Mouse (Mus musculus): ENCODE results near the gene Rbfox1. TPM values are rescaled to one million over a fixed set of nuclear protein-coding genes. Genes with fewer than 3 reads are reported as not detected.
A peak's percentile ranks its signal among the peaks of the same experiment; 100 is the strongest.

Gene Rbfox1
- polyA plus RNA-seq, 1 experiment from 2014 or later: 1.9 TPM

DNA sequence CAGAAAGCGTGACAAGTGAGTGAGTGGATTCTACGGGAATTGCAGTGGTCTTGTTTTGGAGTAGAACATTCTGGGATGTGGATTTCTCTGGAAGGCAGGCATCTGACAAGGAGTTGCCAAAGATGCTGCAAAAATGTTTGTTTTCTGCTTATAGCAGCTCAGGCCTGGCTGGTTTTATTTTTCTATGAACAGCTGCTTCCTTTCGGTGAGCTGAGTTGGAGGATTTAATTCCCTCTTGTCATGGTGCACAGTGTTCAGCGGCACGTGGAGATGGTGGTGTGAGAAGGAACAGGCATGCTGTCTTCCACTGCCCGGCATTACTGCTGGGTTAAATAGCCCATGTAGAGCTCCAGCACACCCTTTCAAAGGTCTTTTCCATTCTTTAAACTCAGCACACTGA is 428.5 kb downstream of the Rbfox1 start:
- H3K27me3 ChIP-seq (ENCODE audit: control insufficient read depth, insufficient read depth, low read length): no peaks in the 10 kb centered on the region
- no peak for TF ChIP-seq CTCF (IDR thresholded peaks at IDR 0.05; ENCODE audit: low read depth)
- no peak for TF ChIP-seq EP300 (optimal IDR thresholded peaks at IDR 0.05)
- DNase-seq (ENCODE audit: low spot score) (no peak), ATAC-seq (ENCODE audit: low FRiP score, low TSS enrichment) (no peak)
- H3K9ac ChIP-seq (ENCODE audit: low read length): no peak overlapping the region
- no peaks in the 10 kb centered on the region for H3K36me3 ChIP-seq (ENCODE audit: control insufficient read depth, insufficient read depth, low read length)
- no peaks in the 10 kb centered on the region for H3K9me3 ChIP-seq (ENCODE audit: control insufficient read depth, low read length)
- WGBS: 58% methylated on average over 6 of the region's 6 CpGs
- no peak overlapping the region for H3K4me3 ChIP-seq (ENCODE audit: low read depth, low read length)
- no peak overlapping the region for H3K4me2 ChIP-seq (replicated peaks; ENCODE audit: low read depth)
- H3K27ac ChIP-seq (replicated peaks): no peak overlapping the region
- H3K4me1 ChIP-seq (replicated peaks; ENCODE audit: control insufficient read depth, insufficient read depth): no peaks in the 10 kb centered on the region

DNA sequence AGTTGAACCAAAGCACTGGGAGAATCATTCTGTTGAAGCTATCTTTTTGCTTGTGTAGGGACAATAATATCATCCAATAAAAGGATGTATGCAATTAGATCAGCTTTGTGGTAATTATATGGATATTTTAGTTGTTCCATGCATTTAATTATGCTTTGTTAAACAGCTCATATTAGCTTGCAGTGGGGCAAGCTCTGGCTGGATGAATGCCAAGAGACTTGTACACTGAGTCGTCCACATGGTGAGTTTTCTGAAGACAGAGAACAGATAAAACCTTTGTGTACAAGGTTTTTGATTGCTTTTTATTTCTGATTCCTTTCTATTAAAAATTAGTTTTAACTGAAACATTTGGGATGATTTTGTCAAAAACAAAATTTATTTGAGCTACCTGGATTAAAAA is 439.7 kb downstream of the Rbfox1 start:
- DNase-seq (ENCODE audit: low spot score) (no peak), ATAC-seq (ENCODE audit: low FRiP score, low TSS enrichment) (no peak)
- 21% methylated on average over 1 of the region's 1 CpGs for WGBS
- no peak overlapping the region for H3K4me3 ChIP-seq (ENCODE audit: low read depth, low read length)
- no peak overlapping the region for H3K4me2 ChIP-seq (replicated peaks; ENCODE audit: low read depth)
- H3K36me3 ChIP-seq (ENCODE audit: control insufficient read depth, insufficient read depth, low read length): no peaks in the 10 kb centered on the region
- H3K27me3 ChIP-seq (ENCODE audit: control insufficient read depth, insufficient read depth, low read length): no peaks in the 10 kb centered on the region
- H3K4me1 ChIP-seq (replicated peaks; ENCODE audit: control insufficient read depth, insufficient read depth): no peaks in the 10 kb centered on the region
- no peak overlapping the region for H3K9ac ChIP-seq (ENCODE audit: low read length)
- no peaks in the 10 kb centered on the region for H3K9me3 ChIP-seq (ENCODE audit: control insufficient read depth, low read length)
- H3K27ac ChIP-seq (replicated peaks): no peak overlapping the region
- TF ChIP-seq CTCF (IDR thresholded peaks at IDR 0.05; ENCODE audit: low read depth) (no peak), EP300 (optimal IDR thresholded peaks at IDR 0.05) (no peak)

DNA sequence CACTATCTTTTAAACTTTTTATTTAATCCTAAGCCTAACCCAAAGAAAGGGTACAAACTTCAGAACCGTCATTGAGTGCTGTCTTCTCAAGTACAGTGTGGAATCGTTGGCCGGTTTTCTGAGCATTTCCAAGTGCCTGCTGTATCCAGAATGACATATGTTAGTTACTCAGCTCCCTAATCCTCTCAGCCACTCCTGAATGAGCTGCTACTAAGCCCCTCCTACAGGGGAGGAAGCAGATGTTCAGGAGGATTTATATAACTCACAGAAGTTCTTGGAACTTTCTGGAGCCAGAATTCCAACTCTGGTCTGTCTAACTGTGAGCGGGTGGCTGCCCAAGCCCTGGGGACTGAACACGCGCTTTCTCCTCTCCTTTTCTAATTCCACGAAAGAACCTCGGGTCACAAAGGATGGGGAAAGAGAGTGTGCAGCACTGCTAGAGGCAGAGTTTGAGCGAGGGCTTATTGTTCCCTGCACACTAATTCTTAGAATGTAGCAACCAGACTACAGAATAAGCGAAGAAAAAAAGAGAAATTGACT is 446.3 kb downstream of the Rbfox1 start:
- DNase-seq (ENCODE audit: low spot score): no peak
- Histone ChIP-seq H3K4me3 (ENCODE audit: low read depth, low read length) (no peak overlapping the region), H3K4me2 (replicated peaks; ENCODE audit: low read depth) (no peak overlapping the region), H3K36me3 (ENCODE audit: control insufficient read depth, insufficient read depth, low read length) (no peaks in the 10 kb centered on the region), H3K4me1 (replicated peaks; ENCODE audit: control insufficient read depth, insufficient read depth) (no peaks in the 10 kb centered on the region), H3K9ac (ENCODE audit: low read length) (no peak overlapping the region), H3K27me3 (ENCODE audit: control insufficient read depth, insufficient read depth, low read length) (no peaks in the 10 kb centered on the region), H3K27ac (replicated peaks) (no peak overlapping the region), H3K9me3 (ENCODE audit: control insufficient read depth, low read length) (no peaks in the 10 kb centered on the region)
- TF ChIP-seq CTCF (IDR thresholded peaks at IDR 0.05; ENCODE audit: low read depth) (no peak), EP300 (optimal IDR thresholded peaks at IDR 0.05) (no peak)
- WGBS: 49% methylated on average over 10 of the region's 10 CpGs
- no peak for ATAC-seq (ENCODE audit: low FRiP score, low TSS enrichment)

DNA sequence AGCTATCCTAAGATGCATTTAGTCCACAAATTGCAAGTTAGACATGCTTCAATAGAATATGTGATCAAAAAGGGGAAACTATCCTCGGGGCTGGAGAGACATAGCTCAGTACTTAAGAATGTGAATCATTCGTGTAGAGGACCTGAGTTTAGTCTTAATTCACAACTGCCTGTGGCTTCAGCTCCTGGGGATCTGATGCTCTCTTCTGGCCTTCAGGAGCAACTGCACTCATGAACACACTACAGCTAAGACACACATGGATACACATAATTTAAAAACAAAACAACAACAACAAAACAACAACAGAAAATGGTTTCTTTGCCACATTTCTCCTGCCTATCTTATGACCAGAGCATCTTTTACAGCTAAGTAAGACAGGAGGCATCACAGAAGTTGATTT is 448.1 kb downstream of the Rbfox1 start:
- no peak overlapping the region for H3K9ac ChIP-seq (ENCODE audit: low read length)

DNA sequence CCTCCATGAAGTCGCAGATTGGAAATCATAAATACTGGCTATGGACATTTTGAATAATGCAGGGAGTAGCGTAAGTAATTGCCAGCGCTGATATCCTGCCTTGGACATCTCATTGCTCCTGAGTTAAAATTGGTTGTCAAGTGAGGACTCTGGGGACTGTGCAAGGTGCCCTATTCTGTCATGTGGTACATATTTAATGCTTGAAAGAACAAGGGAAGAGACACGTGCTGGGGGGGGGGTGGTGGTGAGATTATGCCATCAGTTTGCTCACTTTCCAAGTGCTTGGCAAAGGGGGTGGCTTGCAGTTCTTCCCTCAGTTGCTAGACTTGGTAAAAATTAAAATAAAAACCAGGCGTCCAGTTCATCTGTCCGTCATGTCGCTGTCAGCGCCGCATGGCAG is 462.9 kb downstream of the Rbfox1 start:
- no peaks in the 10 kb centered on the region; the same call in 1 of the 2 replicates for H3K27me3 ChIP-seq (ENCODE audit: control insufficient read depth, insufficient read depth, low read length)
- H3K4me3 ChIP-seq (ENCODE audit: low read depth, low read length): no peak overlapping the region
- no peak overlapping the region for H3K9ac ChIP-seq (ENCODE audit: low read length)
- DNase-seq (ENCODE audit: low spot score) (no peak), ATAC-seq (ENCODE audit: low FRiP score, low TSS enrichment) (no peak)
- H3K4me1 ChIP-seq (replicated peaks; ENCODE audit: control insufficient read depth, insufficient read depth): no peaks in the 10 kb centered on the region
- no peak overlapping the region for H3K27ac ChIP-seq (replicated peaks)
- WGBS: 33% methylated on average over 9 of the region's 9 CpGs
- no peak overlapping the region for H3K4me2 ChIP-seq (replicated peaks; ENCODE audit: low read depth)
- H3K36me3 ChIP-seq (ENCODE audit: control insufficient read depth, insufficient read depth, low read length): no peaks in the 10 kb centered on the region
- TF ChIP-seq CTCF (IDR thresholded peaks at IDR 0.05; ENCODE audit: low read depth): no peak
- no peak for TF ChIP-seq EP300 (optimal IDR thresholded peaks at IDR 0.05)
- H3K9me3 ChIP-seq (ENCODE audit: control insufficient read depth, low read length): no peaks in the 10 kb centered on the region

More for the DNA sequence above, 448.1 kb downstream of the Rbfox1 start:
- ATAC-seq (ENCODE audit: low FRiP score, low TSS enrichment) (no peak), DNase-seq (ENCODE audit: low spot score) (no peak)
- TF ChIP-seq EP300 (optimal IDR thresholded peaks at IDR 0.05): no peak
- TF ChIP-seq CTCF (IDR thresholded peaks at IDR 0.05; ENCODE audit: low read depth): peak; percentile 2; the same call in 1 of the 2 replicates
- Histone ChIP-seq H3K36me3 (ENCODE audit: control insufficient read depth, insufficient read depth, low read length) (no peaks in the 10 kb centered on the region), H3K4me2 (replicated peaks; ENCODE audit: low read depth) (no peak overlapping the region), H3K9me3 (ENCODE audit: control insufficient read depth, low read length) (no peaks in the 10 kb centered on the region), H3K27me3 (ENCODE audit: control insufficient read depth, insufficient read depth, low read length) (no peaks in the 10 kb centered on the region), H3K27ac (replicated peaks) (no peak overlapping the region), H3K4me1 (replicated peaks; ENCODE audit: control insufficient read depth, insufficient read depth) (no peaks in the 10 kb centered on the region), H3K4me3 (ENCODE audit: low read depth, low read length) (no peak overlapping the region)
- WGBS: 62% methylated on average over 2 of the region's 2 CpGs

DNA sequence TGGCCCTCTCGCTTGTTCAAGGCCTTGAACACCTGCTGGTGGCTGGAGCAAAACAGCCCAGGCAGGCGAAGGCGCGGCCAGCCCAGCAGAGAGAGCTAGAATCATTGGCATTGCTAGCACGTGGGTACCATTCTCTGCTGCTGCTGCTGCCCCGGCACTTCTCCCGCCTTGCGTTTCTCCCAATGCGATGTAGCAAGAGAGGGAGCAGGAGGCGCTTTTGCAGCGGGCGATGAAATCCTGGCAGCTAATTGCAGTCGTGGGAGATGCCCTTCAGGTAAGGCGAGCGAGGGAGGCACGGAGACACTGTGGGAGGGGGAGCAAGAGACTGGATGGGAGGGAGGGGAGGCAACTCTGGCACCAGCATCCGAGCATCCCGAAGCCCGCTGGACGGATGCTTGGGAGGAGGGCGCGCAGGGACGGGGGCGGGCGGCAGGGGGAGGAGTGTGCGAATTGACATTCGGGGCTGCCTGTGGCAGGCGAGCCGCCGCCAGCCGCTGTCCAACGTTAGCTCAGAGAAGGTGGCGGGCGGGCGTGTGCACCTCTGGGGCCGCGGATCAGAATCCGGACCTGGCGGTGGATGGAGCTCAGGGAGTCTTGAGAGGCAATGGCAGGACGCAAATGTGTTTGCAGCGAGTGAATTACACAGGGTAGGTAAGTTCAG is 463.6 kb downstream of the Rbfox1 start:
- no peak overlapping the region for H3K9ac ChIP-seq (ENCODE audit: low read length)
- H3K36me3 ChIP-seq (ENCODE audit: control insufficient read depth, insufficient read depth, low read length): no peaks in the 10 kb centered on the region
- DNase-seq (ENCODE audit: low spot score) (peak; percentile 18), ATAC-seq (ENCODE audit: low FRiP score, low TSS enrichment) (peak; percentile 35; the same call in 1 of the 2 replicates)
- H3K4me2 ChIP-seq (replicated peaks; ENCODE audit: low read depth): no peak overlapping the region
- TF ChIP-seq CTCF (IDR thresholded peaks at IDR 0.05; ENCODE audit: low read depth) (no peak), EP300 (optimal IDR thresholded peaks at IDR 0.05) (no peak)
- H3K27ac ChIP-seq (replicated peaks): no peak overlapping the region
- no peaks in the 10 kb centered on the region for H3K9me3 ChIP-seq (ENCODE audit: control insufficient read depth, low read length)
- 2% methylated on average over 41 of the region's 41 CpGs for whole genome bisulfite sequencing
- no peak overlapping the region for H3K4me3 ChIP-seq (ENCODE audit: low read depth, low read length)
- H3K27me3 ChIP-seq (ENCODE audit: control insufficient read depth, insufficient read depth, low read length): no peaks in the 10 kb centered on the region; the same call in 1 of the 2 replicates
- no peaks in the 10 kb centered on the region for H3K4me1 ChIP-seq (replicated peaks; ENCODE audit: control insufficient read depth, insufficient read depth)
